Mouse (Mus musculus) bone marrow macrophage, adult 2 months (primary cell): Measurements from ENCODE around the gene Tnpo2.

ENCODE experiments used
- CTCF ChIP-seq: IDR thresholded peaks from 2 replicates; pipeline ENCODE4 v1.5.1; 2012; ENCODE audit warnings: low read depth, mild to moderate bottlenecking, low read length, moderate library complexity
- POLR2A ChIP-seq: IDR thresholded peaks from 2 replicates; pipeline ENCODE4 v1.6.1; 2012; ENCODE audit warnings: mild to moderate bottlenecking, low read depth, low read length, borderline replicate concordance

- no peak for TF ChIP-seq CTCF
- TF ChIP-seq POLR2A: no peak
Measured at GRCm38 (mm10) chr8:85076001-85076400, 39.3 kb downstream of the Tnpo2 start.
